Mouse (Mus musculus) hindbrain, postnatal 0 days (tissue): ENCODE data around the gene Anks1b. TPM values are rescaled to one million over a fixed set of nuclear protein-coding genes. Genes with fewer than 3 reads are reported as not detected.

Source experiments
- ATAC-seq: fragments of 200-750 bp; cut with Nextera tagmentation; 2 replicates; pipeline ENCODE4 v1.8.0; 2017; ENCODE audit warnings: mild to moderate bottlenecking, moderate TSS enrichment, moderate library complexity
- DNase-seq: peaks from one replicate; pipeline ENCODE4 v3.0.0-alpha.2; 2015; ENCODE audit warnings: low spot score
- H3K27ac ChIP-seq: fragments of 300-500 bp; sonication (generic); 2 replicates; pipeline ENCODE4 v1.5.1; 2014; ENCODE audit warnings: mild to moderate bottlenecking
- H3K27me3 ChIP-seq: fragments of 300-500 bp; sonication (generic); 2 replicates; pipeline ENCODE4 v1.6.1; 2014; ENCODE audit warnings: low read length, mixed read lengths; ENCODE audit not compliant: insufficient read depth
- H3K36me3 ChIP-seq: fragments of 300-500 bp; sonication (generic); 2 replicates; pipeline ENCODE4 v1.6.1; 2014; ENCODE audit warnings: low read length, mixed read lengths; ENCODE audit not compliant: insufficient read depth
- H3K4me1 ChIP-seq: fragments of 300-500 bp; sonication (generic); 2 replicates; pipeline ENCODE4 v1.6.1; 2014; ENCODE audit warnings: antibody characterized with exemption, low read length, mixed read lengths; ENCODE audit not compliant: insufficient read depth
- H3K4me2 ChIP-seq: fragments of 300-500 bp; sonication (generic); 2 replicates; pipeline ENCODE4 v1.6.1; 2014; ENCODE audit warnings: low read depth, mild to moderate bottlenecking, low read length, moderate library complexity, mixed read lengths
- H3K4me3 ChIP-seq: fragments of 300-500 bp; sonication (generic); 2 replicates; pipeline ENCODE4 v1.5.1; 2014; ENCODE audit warnings: low read length
- H3K9ac ChIP-seq: fragments of 300-500 bp; sonication (generic); replicated peaks from 2 replicates; pipeline ENCODE4 v1.6.1; 2014; ENCODE audit warnings: mild to moderate bottlenecking, low read length, moderate library complexity, mixed read lengths
- H3K9me3 ChIP-seq: fragments of 300-500 bp; sonication (generic); 2 replicates; pipeline ENCODE4 v1.6.1; 2016; ENCODE audit warnings: low read length, mixed read lengths
- CTCF ChIP-seq: IDR thresholded peaks from 2 replicates; pipeline ENCODE4 v1.5.1; 2016; ENCODE audit warnings: antibody characterized with exemption, control low read depth, low read depth
- WGBS: fragments of 180-500 bp; shearing (Covaris S2); extraction: QIAGEN DNeasy Blood & Tissue Kit; methylation state at CpG from one replicate; pipeline ENCODE4 v1.1.7; 2014; 5-methylcytosine and 5-hydroxymethylcytosine counted together
- polyA plus RNA-seq: library from polyadenylated mRNA; unstranded; fragments of >200 nt; fragmentation: Nextera tagmentation; extraction: Ambion mirVana; gene quantifications from 2 replicates; pipeline ENCODE4 v1.2.1, GENCODE M21; 2015
- total RNA-seq: library from RNA; depleted of rRNA; stranded (reverse); fragments of >200 nt; gene quantifications from 2 replicates; pipeline ENCODE4 v1.2.3, GENCODE M21; 2014

Gene Anks1b
- total and polyA plus RNA-seq, 2 experiments from 2014 or later = 104 to 156 TPM

DNA sequence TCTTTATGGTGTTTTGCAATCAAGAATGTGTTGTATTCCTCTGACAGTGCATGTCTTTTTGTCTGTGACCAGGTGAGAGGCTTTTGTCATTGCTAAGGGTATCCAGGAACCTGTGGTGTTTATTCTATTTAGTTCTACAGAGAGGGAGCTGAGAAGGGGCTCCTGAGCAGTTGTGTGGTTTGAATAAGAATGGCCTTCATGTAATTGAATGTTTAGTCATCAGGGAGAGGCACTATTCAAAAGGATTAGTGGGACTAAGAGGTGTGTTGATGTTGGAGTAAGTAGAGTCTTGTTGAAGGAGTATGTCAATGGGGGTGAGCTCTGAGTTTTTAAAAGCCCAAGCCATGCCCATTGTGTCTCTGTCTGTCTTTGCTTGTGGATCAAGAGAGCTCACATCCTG, 264.2 kb downstream of the Anks1b start:
- Histone ChIP-seq H3K9ac (no peak overlapping the region), H3K4me1 (no peaks in the 10 kb centered on the region), H3K27me3 (no peaks in the 10 kb centered on the region), H3K27ac (no peak overlapping the region), H3K4me3 (no peak overlapping the region), H3K4me2 (no peak overlapping the region), H3K36me3 (no peaks in the 10 kb centered on the region), H3K9me3 (no peaks in the 10 kb centered on the region)
- DNase-seq (no peak), ATAC-seq (no peak)
- TF ChIP-seq CTCF = no peak

GRCm38 (mm10) chr10:90140947-90141346, 267.6 kb downstream of the Anks1b start:
- Histone ChIP-seq H3K27ac (no peak overlapping the region), H3K36me3 (no peaks in the 10 kb centered on the region), H3K4me3 (no peak overlapping the region), H3K9me3 (no peaks in the 10 kb centered on the region), H3K4me2 (no peak overlapping the region), H3K9ac (no peak overlapping the region), H3K27me3 (no peaks in the 10 kb centered on the region), H3K4me1 (no peaks in the 10 kb centered on the region)
- ATAC-seq (no peak), DNase-seq (no peak)
- no peak for TF ChIP-seq CTCF

- no peak overlapping the region for H3K4me2 ChIP-seq
- no peak overlapping the region for H3K4me3 ChIP-seq
- 0 out of 2 replicates have a peak, but pooled peaks cover 3% of the 10 kb centered on the region for H3K9me3 ChIP-seq
- H3K9ac ChIP-seq = no peak overlapping the region
- no peaks in the 10 kb centered on the region for H3K4me1 ChIP-seq
- 91% methylated on average over 1 of the region's 1 CpGs for WGBS
- H3K36me3 ChIP-seq = no peaks in the 10 kb centered on the region
- ATAC-seq = no peak
- no peaks in the 10 kb centered on the region for H3K27me3 ChIP-seq
- no peak for TF ChIP-seq CTCF
- no peak for DNase-seq
- no peak overlapping the region for H3K27ac ChIP-seq
Measured at GRCm38 (mm10) chr10:90144444-90144843, 271.1 kb downstream of the Anks1b start.

DNA sequence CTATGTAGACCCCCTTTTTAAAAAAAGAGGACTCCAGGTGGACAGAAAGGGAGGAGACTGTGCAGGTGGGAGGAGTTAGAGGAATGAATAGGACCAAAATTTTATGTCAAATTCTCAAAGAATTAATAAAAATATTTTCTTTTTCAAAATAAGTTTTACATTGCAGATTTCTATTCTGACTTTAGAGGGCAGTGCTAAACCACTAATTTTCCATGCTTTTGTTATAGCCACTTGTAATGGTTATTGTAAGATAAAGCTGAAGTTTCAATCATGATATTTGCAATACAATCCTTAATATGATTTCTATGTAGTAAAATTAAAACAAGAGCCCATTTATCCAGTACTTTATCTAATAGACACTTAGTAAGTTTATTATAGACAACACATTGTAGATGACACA, 278.2 kb downstream of the Anks1b start:
- Histone ChIP-seq H3K36me3 (no peaks in the 10 kb centered on the region), H3K9me3 (0 out of 2 replicates have a peak, but pooled peaks cover 3% of the 10 kb centered on the region), H3K4me1 (no peaks in the 10 kb centered on the region), H3K27ac (no peak overlapping the region), H3K27me3 (no peaks in the 10 kb centered on the region), H3K4me3 (no peak overlapping the region), H3K9ac (no peak overlapping the region), H3K4me2 (no peak overlapping the region)
- peak; percentile 52 for TF ChIP-seq CTCF
- ATAC-seq (no peak), DNase-seq (peak; percentile 26)

- ATAC-seq (no peak), DNase-seq (no peak)
- no peak overlapping the region for H3K27ac ChIP-seq
- H3K4me1 ChIP-seq = no peaks in the 10 kb centered on the region
- TF ChIP-seq CTCF = no peak
- H3K4me2 ChIP-seq = no peak overlapping the region
- no peak overlapping the region for H3K4me3 ChIP-seq
- no peaks in the 10 kb centered on the region for H3K9me3 ChIP-seq
- H3K9ac ChIP-seq = no peak overlapping the region
- WGBS = 85% methylated on average over 6 of the region's 6 CpGs
- no peaks in the 10 kb centered on the region for H3K36me3 ChIP-seq
- no peaks in the 10 kb centered on the region for H3K27me3 ChIP-seq
Measured at GRCm38 (mm10) chr10:90169941-90170580, 296.8 kb downstream of the Anks1b start.

GRCm38 (mm10) chr10:90190366-90190765, 317.1 kb downstream of the Anks1b start:
- ATAC-seq = no peak
- no peak overlapping the region for H3K9ac ChIP-seq
- no peaks in the 10 kb centered on the region for H3K36me3 ChIP-seq
- H3K27ac ChIP-seq = no peak overlapping the region
- DNase-seq = peak; percentile 19
- no peaks in the 10 kb centered on the region for H3K9me3 ChIP-seq
- no peak overlapping the region for H3K4me3 ChIP-seq
- H3K27me3 ChIP-seq = no peaks in the 10 kb centered on the region
- no peak overlapping the region for H3K4me2 ChIP-seq
- WGBS = 30% methylated on average over 5 of the region's 5 CpGs
- no peak for TF ChIP-seq CTCF
- H3K4me1 ChIP-seq = no peaks in the 10 kb centered on the region

- 88% methylated on average over 5 of the region's 5 CpGs for WGBS
- DNase-seq (no peak), ATAC-seq (no peak)
- no peak overlapping the region for H3K4me3 ChIP-seq
- no peak overlapping the region for H3K27ac ChIP-seq
- no peaks in the 10 kb centered on the region for H3K27me3 ChIP-seq
- no peaks in the 10 kb centered on the region for H3K36me3 ChIP-seq
- H3K9ac ChIP-seq = no peak overlapping the region
- no peak overlapping the region for H3K4me2 ChIP-seq
- TF ChIP-seq CTCF = no peak
- H3K9me3 ChIP-seq = no peaks in the 10 kb centered on the region
- H3K4me1 ChIP-seq = no peaks in the 10 kb centered on the region
Measured at GRCm38 (mm10) chr10:90196936-90197335, 323.6 kb downstream of the Anks1b start.
